Comparison of ENCODE assay signal across 27 mouse cellular contexts in genomic region chr4:150636635-150637034, GRCm38 (mm10). TPM values are rescaled to one million over a fixed set of nuclear protein-coding genes. Genes with fewer than 3 reads are reported as not detected.
A peak's percentile ranks its signal among the peaks of the same experiment; 100 is the strongest.
DNase-seq lines count a peak whose midpoint lies in the region; TF ChIP-seq lines count a peak whose summit lies in the region.
"Had no signal": no experiment of that assay in that cellular context is flagged by ENCODE, and none has a peak within 500 bp of the region (broad histone marks: within the 10 kb centered on the region; RNA-seq: fewer than 3 reads in every experiment).

No protein-coding gene starts in this region.

- H3K4me3 ChIP-seq in cerebellum, adult 2 months (replicated peaks; ENCODE audit: insufficient read depth, low read depth, low read length), result no peak overlapping the region
- no peak overlapping the region for H3K4me3 ChIP-seq in gastrocnemius, adult 2 months
- H3K4me3 ChIP-seq: embryonic facial prominence, embryonic 13.5 days; erythroblast, embryonic 14.5 days; forebrain, embryonic 13.5 days; heart, embryonic 12.5 days; heart, embryonic 15.5 days; hindbrain, embryonic 10.5 days; hindbrain, embryonic 13.5 days; intestine, embryonic 15.5 days had no signal

- WGBS in cerebellum, adult 2 months, result 26% methylated on average over 6 of the region's 6 CpGs

- H3K4me1 ChIP-seq in cerebellum, adult 2 months (ENCODE audit: control insufficient read depth, insufficient read depth, low read length), result peaks cover 20% of the 10 kb centered on the region
- H3K4me1 ChIP-seq: embryonic facial prominence, embryonic 13.5 days; forebrain, embryonic 13.5 days; heart, embryonic 12.5 days; heart, embryonic 15.5 days; hindbrain, embryonic 13.5 days; intestine, embryonic 15.5 days had no signal

- no peak overlapping the region for H3K27ac ChIP-seq in cerebellum, adult 2 months (ENCODE audit: insufficient read depth, low read length)
- no peak overlapping the region for H3K27ac ChIP-seq in gastrocnemius, adult 2 months
- H3K27ac ChIP-seq: embryonic facial prominence, embryonic 13.5 days; forebrain, embryonic 13.5 days; heart, embryonic 15.5 days; hindbrain, embryonic 10.5 days; hindbrain, embryonic 13.5 days; intestine, embryonic 15.5 days had no signal

- no peaks in the 10 kb centered on the region for H3K27me3 ChIP-seq in cerebellum, adult 2 months (ENCODE audit: control insufficient read depth, insufficient read depth, low read length)
- H3K27me3 ChIP-seq: embryonic facial prominence, embryonic 13.5 days; forebrain, embryonic 13.5 days; heart, embryonic 12.5 days; heart, embryonic 15.5 days; hindbrain, embryonic 13.5 days; intestine, embryonic 15.5 days had no signal

- TF ChIP-seq CTCF in cerebellum, adult 2 months (IDR thresholded peaks at IDR 0.05; ENCODE audit: borderline replicate concordance, insufficient read depth, low read depth, low read length), result no peak
- no peak for TF ChIP-seq CTCF in gastrocnemius, adult 2 months (IDR thresholded peaks at IDR 0.05)

- TF ChIP-seq POLR2A in cerebellum, adult 2 months (IDR thresholded peaks at IDR 0.05; ENCODE audit: borderline replicate concordance, insufficient read depth, low read length), result no peak

- intact Hi-C loops in gastrocnemius, adult 2 months (cut with DNase I), result no loop called here

- peak; percentile 62 to 69 for DNase-seq in cerebellum, adult 2 months
- no peak for DNase-seq in cerebellum, postnatal 14 days
- DNase-seq in cerebellum, adult 9-11 months, result peak; percentile 70
- peak; percentile 47 to 53 for DNase-seq in cerebellum, postnatal 36 days
- no peak for DNase-seq in testis, postnatal 14 days (ENCODE audit: low spot score)
- DNase-seq in gastrocnemius, adult 2 months, result no peak
- DNase-seq: adrenal gland, adult 2 months; adrenal gland, postnatal 14 days; gastrocnemius, postnatal 14 days; heart, adult 18-20 months; heart, postnatal 10 days; heart, postnatal 36 days; kidney, adult 11 months; kidney, adult 8-10 months had no signal

RNA-seq across cellular contexts. Expression of gene Slc45a1, which starts 15.3 kb away (rescaled TPM):
- 49.1 and 54.9 TPM in 2 replicates for polyA plus RNA-seq in cerebellum, adult 2 months (2012; rRNA removed)
- total RNA-seq in gastrocnemius, adult 2 months (2021), result not detected
- total RNA-seq: common myeloid progenitor, adult 5-6 weeks; gastrocnemius, adult 18-20 months; gastrocnemius, postnatal 14 days; gastrocnemius, postnatal 4 days; heart, adult 18-20 months; heart, postnatal 10 days; heart, postnatal 36 days; MEL had no signal
- polyA plus RNA-seq: CD4-positive, CD25-positive, alpha-beta regulatory T cell, adult 4 months; erythroblast, embryonic 14.5 days; heart, embryonic 12.5 days; heart, embryonic 15.5 days had no signal

Comparison
In these comparisons a context has a peak if more than half of its experiments do, and no peak if none do; other contexts are left out.
1. DNase-seq: peak in cerebellum, adult 2 months (2 of 2), cerebellum, adult 9-11 months (single experiment) and cerebellum, postnatal 36 days (2 of 2); none in cerebellum, postnatal 14 days (0 of 2), testis, postnatal 14 days (single experiment) and gastrocnemius, adult 2 months (single experiment).